Mouse (Mus musculus): ENCODE results near the gene Apex2. TPM values are rescaled to one million over a fixed set of nuclear protein-coding genes. Genes with fewer than 3 reads are reported as not detected.

Apex2 gene
- 12.8 TPM in 2 replicates for polyA plus RNA-seq (2015; fragmentation: Nextera tagmentation; extraction: Ambion mirVana)

GRCm38 (mm10) chrX:150589696-150590095 lies at the start of gene Apex2:
Apex2 (minus strand) TSS chrX:150589868.
- Histone ChIP-seq H3K9me3 (no peaks in the 10 kb centered on the region), H3K27me3 (replicated peaks) (no peaks in the 10 kb centered on the region), H3K9ac (no peak within 1 kb of the TSS), H3K4me3 (peak within 1 kb of the TSS; percentile 61), H3K27ac (replicated peaks) (peak within 1 kb of the TSS; percentile 90), H3K4me1 (peaks cover 20% of the 10 kb centered on the region; the same call in 1 of the 2 replicates), H3K36me3 (peaks cover 13% of the 10 kb centered on the region), H3K4me2 (peak within 1 kb of the TSS; percentile 72)
- WGBS: 73% methylated on average over 5 of the region's 5 CpGs
- no peak for ATAC-seq (ENCODE audit: extremely low read depth, insufficient number of reproducible peaks, low FRiP score, low TSS enrichment)

- no peak for ATAC-seq (ENCODE audit: extremely low read depth, insufficient number of reproducible peaks, low FRiP score, low TSS enrichment)
- H3K9ac ChIP-seq: no peak overlapping the region
- no peak overlapping the region for H3K4me2 ChIP-seq
- H3K27me3 ChIP-seq (replicated peaks): no peaks in the 10 kb centered on the region
- whole genome bisulfite sequencing: 38% methylated on average over 1 of the region's 1 CpGs
- H3K27ac ChIP-seq (replicated peaks): no peak overlapping the region
- no peak overlapping the region for H3K4me3 ChIP-seq
- no peaks in the 10 kb centered on the region for H3K9me3 ChIP-seq
- no peaks in the 10 kb centered on the region for H3K4me1 ChIP-seq
- H3K36me3 ChIP-seq: no peaks in the 10 kb centered on the region
These were observed 46.8 kb upstream of the Apex2 start for GRCm38 (mm10) chrX:150636421-150636820.

GRCm38 (mm10) chrX:150598882-150599281 lies 9.2 kb upstream of the Apex2 start:
- 77% methylated on average over 2 of the region's 2 CpGs for WGBS
- Histone ChIP-seq H3K27me3 (replicated peaks) (no peaks in the 10 kb centered on the region), H3K36me3 (no peaks in the 10 kb centered on the region), H3K4me1 (no peaks in the 10 kb centered on the region), H3K9ac (no peak overlapping the region), H3K4me3 (no peak overlapping the region), H3K9me3 (no peaks in the 10 kb centered on the region), H3K27ac (replicated peaks) (no peak overlapping the region), H3K4me2 (no peak overlapping the region)
- ATAC-seq (ENCODE audit: extremely low read depth, insufficient number of reproducible peaks, low FRiP score, low TSS enrichment): no peak

GRCm38 (mm10) chrX:150595016-150595760 lies 5.5 kb upstream of the Apex2 start:
- no peaks in the 10 kb centered on the region for H3K9me3 ChIP-seq
- H3K36me3 ChIP-seq: no peaks in the 10 kb centered on the region
- ATAC-seq (ENCODE audit: extremely low read depth, insufficient number of reproducible peaks, low FRiP score, low TSS enrichment): no peak
- H3K9ac ChIP-seq: no peak overlapping the region
- H3K4me2 ChIP-seq: no peak overlapping the region; the same call in 1 of the 2 replicates
- H3K27me3 ChIP-seq (replicated peaks): no peaks in the 10 kb centered on the region
- H3K4me3 ChIP-seq: no peak overlapping the region
- H3K4me1 ChIP-seq: peaks cover 11% of the 10 kb centered on the region; the same call in 1 of the 2 replicates
- H3K27ac ChIP-seq (replicated peaks): no peak overlapping the region
- 65% methylated on average over 9 of the region's 9 CpGs for WGBS

GRCm38 (mm10) chrX:150594176-150594575 lies 4.5 kb upstream of the Apex2 start:
- peaks cover 15% of the 10 kb centered on the region; the same call in 1 of the 2 replicates for H3K4me1 ChIP-seq
- H3K4me3 ChIP-seq: no peak overlapping the region
- no peaks in the 10 kb centered on the region for H3K36me3 ChIP-seq
- no peak overlapping the region for H3K4me2 ChIP-seq
- H3K9ac ChIP-seq: no peak overlapping the region
- H3K27me3 ChIP-seq (replicated peaks): no peaks in the 10 kb centered on the region
- H3K9me3 ChIP-seq: no peaks in the 10 kb centered on the region
- 40% methylated on average over 3 of the region's 3 CpGs for WGBS
- no peak overlapping the region for H3K27ac ChIP-seq (replicated peaks)
- ATAC-seq (ENCODE audit: extremely low read depth, insufficient number of reproducible peaks, low FRiP score, low TSS enrichment): no peak

GRCm38 (mm10) chrX:150593266-150594035 lies 3.8 kb upstream of the Apex2 start:
- no peak overlapping the region for H3K4me2 ChIP-seq
- no peak overlapping the region for H3K27ac ChIP-seq (replicated peaks)
- no peak overlapping the region for H3K9ac ChIP-seq
- no peaks in the 10 kb centered on the region for H3K27me3 ChIP-seq (replicated peaks)
- H3K4me1 ChIP-seq: peaks cover 15% of the 10 kb centered on the region; the same call in 1 of the 2 replicates
- no peaks in the 10 kb centered on the region for H3K9me3 ChIP-seq
- WGBS: 68% methylated on average over 12 of the region's 12 CpGs
- ATAC-seq (ENCODE audit: extremely low read depth, insufficient number of reproducible peaks, low FRiP score, low TSS enrichment): no peak
- H3K36me3 ChIP-seq: no peaks in the 10 kb centered on the region
- no peak overlapping the region for H3K4me3 ChIP-seq

GRCm38 (mm10) chrX:150588023-150588764 lies 1.5 kb downstream of the Apex2 start, which contains the start of gene Pfkfb1:
Pfkfb1 (plus strand) TSS chrX:150588229.
- Histone ChIP-seq H3K9ac (peak within 1 kb of the TSS; percentile 84), H3K4me3 (peak within 1 kb of the TSS; percentile 61), H3K4me1 (peaks cover 14% of the 10 kb centered on the region; the same call in 1 of the 2 replicates), H3K27ac (replicated peaks) (peak within 1 kb of the TSS; percentile 90), H3K4me2 (peak within 1 kb of the TSS; percentile 72), H3K36me3 (peaks cover 20% of the 10 kb centered on the region), H3K9me3 (no peaks in the 10 kb centered on the region), H3K27me3 (replicated peaks) (no peaks in the 10 kb centered on the region)
- whole genome bisulfite sequencing: 11% methylated on average over 35 of the region's 35 CpGs
- ATAC-seq (ENCODE audit: extremely low read depth, insufficient number of reproducible peaks, low FRiP score, low TSS enrichment): peak; percentile 85

GRCm38 (mm10) chrX:150585116-150585515 lies 4.6 kb downstream of the Apex2 start:
- H3K9me3 ChIP-seq: no peaks in the 10 kb centered on the region
- no peak overlapping the region for H3K9ac ChIP-seq
- peaks cover 42% of the 10 kb centered on the region for H3K36me3 ChIP-seq
- H3K27ac ChIP-seq (replicated peaks): no peak overlapping the region
- ATAC-seq (ENCODE audit: extremely low read depth, insufficient number of reproducible peaks, low FRiP score, low TSS enrichment): no peak
- H3K4me3 ChIP-seq: no peak overlapping the region
- H3K27me3 ChIP-seq (replicated peaks): no peaks in the 10 kb centered on the region
- 90% methylated on average over 8 of the region's 8 CpGs for WGBS
- H3K4me2 ChIP-seq: no peak overlapping the region
- H3K4me1 ChIP-seq: 0 out of 2 replicates have a peak, but pooled peaks cover 9% of the 10 kb centered on the region

GRCm38 (mm10) chrX:150581921-150582320 lies 7.7 kb downstream of the Apex2 start:
- H3K36me3 ChIP-seq: peaks cover 45% of the 10 kb centered on the region
- no peak overlapping the region for H3K4me2 ChIP-seq
- no peak for ATAC-seq (ENCODE audit: extremely low read depth, insufficient number of reproducible peaks, low FRiP score, low TSS enrichment)
- H3K9me3 ChIP-seq: no peaks in the 10 kb centered on the region
- H3K27me3 ChIP-seq (replicated peaks): no peaks in the 10 kb centered on the region
- H3K9ac ChIP-seq: no peak overlapping the region
- 0 out of 2 replicates have a peak, but pooled peaks cover 3% of the 10 kb centered on the region for H3K4me1 ChIP-seq
- no peak overlapping the region for H3K27ac ChIP-seq (replicated peaks)
- H3K4me3 ChIP-seq: no peak overlapping the region

- Histone ChIP-seq H3K27ac (replicated peaks) (no peak overlapping the region), H3K27me3 (replicated peaks) (no peaks in the 10 kb centered on the region), H3K9ac (no peak overlapping the region), H3K4me1 (no peaks in the 10 kb centered on the region), H3K4me3 (no peak overlapping the region), H3K36me3 (peaks cover 11% of the 10 kb centered on the region), H3K9me3 (no peaks in the 10 kb centered on the region), H3K4me2 (no peak overlapping the region)
- WGBS: 79% methylated on average over 12 of the region's 12 CpGs
- peak; percentile 37; the same call in 1 of the 2 replicates for ATAC-seq (ENCODE audit: extremely low read depth, insufficient number of reproducible peaks, low FRiP score, low TSS enrichment)
These were observed 24.9 kb downstream of the Apex2 start for GRCm38 (mm10) chrX:150564644-150565357.
